Mouse (Mus musculus): Measurements from ENCODE around the gene Inpp5d. TPM values are rescaled to one million over a fixed set of nuclear protein-coding genes. Genes with fewer than 3 reads are reported as not detected.
A peak's percentile ranks its signal among the peaks of the same experiment; 100 is the strongest.
"Not testable (repeated sequence)": the region's sequence is repeated elsewhere in the genome, so short reads cannot be mapped to it uniquely, and the experiment has no call there.

Gene Inpp5d
- polyA plus RNA-seq, 1 experiment = 5.2 TPM

DNA sequence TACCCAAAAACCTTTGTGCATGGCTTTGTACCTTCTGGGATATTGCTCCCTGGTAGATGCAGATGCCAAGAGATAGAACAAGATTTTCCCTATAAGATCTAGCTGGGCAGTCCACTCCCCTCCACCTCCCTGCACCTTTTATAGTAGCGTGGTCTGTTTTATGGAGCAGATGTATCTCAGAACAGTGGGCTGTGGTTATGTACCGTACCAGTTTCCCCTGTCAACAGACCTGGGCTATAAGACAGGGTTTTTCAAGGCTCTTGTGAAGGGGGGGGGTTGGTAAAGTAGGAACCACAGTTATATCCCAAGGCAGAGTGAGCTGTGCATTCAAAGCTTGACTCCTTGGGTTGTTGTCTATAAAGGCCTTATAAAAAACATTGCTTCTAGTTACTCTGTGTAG lies 38.4 kb downstream of the Inpp5d start:
- H3K4me1 ChIP-seq (ENCODE audit: control insufficient read depth, insufficient read depth, insufficient read length, low read length) = peaks cover 13% of the 10 kb centered on the region; the same call in 1 of the 2 replicates
- H3K27ac ChIP-seq (replicated peaks; ENCODE audit: low read depth, low read length) = peak overlapping the region; percentile 59
- no peak overlapping the region for H3K4me3 ChIP-seq (ENCODE audit: insufficient read depth, low read depth, low read length)

GRCm38 (mm10) chr1:87658937-87659617 lies 39.0 kb downstream of the Inpp5d start:
- peak overlapping the region; percentile 74 for H3K27ac ChIP-seq (replicated peaks; ENCODE audit: low read depth, low read length)
- no peak overlapping the region for H3K4me3 ChIP-seq (ENCODE audit: insufficient read depth, low read depth, low read length)
- H3K4me1 ChIP-seq (ENCODE audit: control insufficient read depth, insufficient read depth, insufficient read length, low read length) = peaks cover 13% of the 10 kb centered on the region; the same call in 1 of the 2 replicates

- Histone ChIP-seq H3K27ac (replicated peaks; ENCODE audit: low read depth, low read length) (no peak overlapping the region; the same call in 1 of the 2 replicates), H3K4me1 (ENCODE audit: control insufficient read depth, insufficient read depth, insufficient read length, low read length) (peaks cover 13% of the 10 kb centered on the region; the same call in 1 of the 2 replicates), H3K4me3 (ENCODE audit: insufficient read depth, low read depth, low read length) (no peak overlapping the region)
Measured at GRCm38 (mm10) chr1:87659618-87659960, 39.5 kb downstream of the Inpp5d start.

GRCm38 (mm10) chr1:87660740-87661139 lies 40.6 kb downstream of the Inpp5d start:
- Histone ChIP-seq H3K27ac (replicated peaks; ENCODE audit: low read depth, low read length) (no peak overlapping the region), H3K4me1 (ENCODE audit: control insufficient read depth, insufficient read depth, insufficient read length, low read length) (peaks cover 13% of the 10 kb centered on the region; the same call in 1 of the 2 replicates), H3K4me3 (ENCODE audit: insufficient read depth, low read depth, low read length) (no peak overlapping the region)

DNA sequence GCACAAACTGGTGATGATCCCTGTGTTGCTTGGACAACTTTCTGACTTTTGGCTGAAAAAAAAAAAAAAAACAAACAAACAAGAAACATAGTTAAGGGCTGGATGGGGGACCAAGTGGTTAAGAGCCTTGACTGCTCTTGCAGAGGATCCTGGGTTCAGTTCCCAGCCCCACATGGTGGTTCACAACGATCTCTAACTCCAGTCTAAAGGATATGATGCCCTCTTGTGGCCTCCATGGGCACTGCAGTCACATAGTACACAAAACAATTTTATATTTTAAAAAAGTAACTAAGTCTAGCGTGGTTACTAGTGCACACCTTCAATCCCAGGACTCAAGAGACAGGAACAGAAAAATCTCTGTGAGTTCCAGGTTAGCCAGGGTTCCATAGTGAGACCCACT lies 43.9 kb downstream of the Inpp5d start:
- H3K4me3 ChIP-seq (ENCODE audit: insufficient read depth, low read depth, low read length) = no peak overlapping the region
- peaks cover 7% of the 10 kb centered on the region; the same call in 1 of the 2 replicates for H3K4me1 ChIP-seq (ENCODE audit: control insufficient read depth, insufficient read depth, insufficient read length, low read length)
- no peak overlapping the region for H3K27ac ChIP-seq (replicated peaks; ENCODE audit: low read depth, low read length)

DNA sequence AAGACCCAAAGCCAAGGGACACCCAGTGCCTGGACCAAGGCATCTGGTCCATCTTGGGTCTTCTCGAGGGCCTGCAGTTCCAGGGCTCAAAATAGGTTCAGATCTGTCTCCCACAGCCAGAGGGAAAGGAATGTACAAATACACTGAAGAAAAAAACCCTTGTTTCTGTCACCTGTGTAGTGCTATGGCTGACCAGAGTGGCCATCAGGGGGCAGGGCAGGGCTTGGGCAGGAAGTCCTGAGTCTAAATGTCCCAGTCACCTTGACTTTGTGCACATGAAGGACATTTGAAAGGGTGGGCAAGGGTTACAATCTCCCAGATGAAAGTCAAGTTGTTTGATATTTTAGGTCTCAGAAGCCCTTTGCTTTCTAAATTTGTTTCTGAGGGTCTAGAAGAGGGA lies 46.9 kb downstream of the Inpp5d start:
- Histone ChIP-seq H3K27ac (replicated peaks; ENCODE audit: low read depth, low read length) (no peak overlapping the region), H3K4me3 (ENCODE audit: insufficient read depth, low read depth, low read length) (no peak overlapping the region), H3K4me1 (ENCODE audit: control insufficient read depth, insufficient read depth, insufficient read length, low read length) (no peaks in the 10 kb centered on the region)

DNA sequence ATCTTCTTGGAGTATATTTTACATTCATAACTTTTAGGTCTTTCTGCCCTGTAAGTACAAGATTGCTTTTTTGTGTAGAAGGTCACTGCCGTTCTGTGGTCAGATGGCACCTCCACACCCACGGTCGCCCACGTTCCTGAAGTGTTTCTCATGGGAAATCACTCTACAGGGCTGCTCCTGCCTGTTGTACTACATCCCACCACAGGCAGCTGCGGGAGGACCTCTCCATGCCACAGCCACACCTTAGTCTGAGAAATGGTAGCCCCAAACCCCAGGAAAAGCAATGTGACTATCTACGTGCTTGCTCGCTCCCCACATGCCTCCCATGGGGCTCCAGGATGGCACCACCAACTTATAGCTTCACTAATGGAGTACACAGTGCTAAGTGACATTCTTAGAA lies 48.2 kb downstream of the Inpp5d start:
- no peaks in the 10 kb centered on the region for H3K4me1 ChIP-seq (ENCODE audit: control insufficient read depth, insufficient read depth, insufficient read length, low read length)

GRCm38 (mm10) chr1:87671483-87671882 lies 51.4 kb downstream of the Inpp5d start:
- no peak overlapping the region for H3K4me3 ChIP-seq (ENCODE audit: insufficient read depth, low read depth, low read length)
- H3K4me1 ChIP-seq (ENCODE audit: control insufficient read depth, insufficient read depth, insufficient read length, low read length) = no peaks in the 10 kb centered on the region
- H3K27ac ChIP-seq (replicated peaks; ENCODE audit: low read depth, low read length) = no peak overlapping the region

More for the DNA sequence above, 48.2 kb downstream of the Inpp5d start:
- Histone ChIP-seq H3K4me3 (ENCODE audit: insufficient read depth, low read depth, low read length) (no peak overlapping the region), H3K27ac (replicated peaks; ENCODE audit: low read depth, low read length) (no peak overlapping the region)

DNA sequence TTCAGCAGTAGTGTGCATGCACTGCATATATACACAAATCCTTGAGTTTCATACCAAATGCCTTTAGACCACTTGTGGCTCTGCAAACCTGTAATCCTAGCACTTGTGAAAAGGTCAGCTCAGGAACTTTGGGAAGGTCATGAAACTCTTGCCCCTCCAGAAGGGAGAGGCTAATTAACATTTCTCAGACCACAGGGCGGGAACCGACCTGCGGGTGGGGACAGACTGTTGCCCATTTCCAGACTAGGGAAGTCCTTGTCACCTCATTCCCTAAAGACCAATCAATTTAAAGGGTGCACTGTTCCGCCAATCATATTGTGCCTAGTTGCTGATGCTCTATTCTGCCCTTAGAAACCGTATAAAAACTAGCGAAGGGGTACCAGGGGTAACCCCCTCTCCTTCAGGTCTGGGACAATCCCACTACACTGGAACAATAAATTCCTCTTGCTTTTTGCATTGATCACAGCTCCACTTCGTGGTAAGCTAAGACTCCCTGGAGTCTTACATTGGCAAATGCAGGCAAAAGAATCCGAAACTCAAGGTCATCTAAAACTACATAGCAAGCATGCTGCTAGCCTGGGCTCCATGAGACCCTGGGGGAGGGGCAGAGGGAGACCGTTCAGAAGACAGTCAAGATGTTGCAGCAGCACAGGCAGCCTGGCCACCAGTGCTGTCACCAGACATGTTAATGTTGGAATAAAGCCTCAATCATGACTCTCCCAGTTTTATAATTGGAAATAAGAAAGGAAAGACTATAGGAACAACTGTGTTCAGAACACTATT lies 53.9 kb downstream of the Inpp5d start:
- Histone ChIP-seq H3K4me3 (ENCODE audit: insufficient read depth, low read depth, low read length) (no peak overlapping the region), H3K27ac (replicated peaks; ENCODE audit: low read depth, low read length) (no peak overlapping the region), H3K4me1 (ENCODE audit: control insufficient read depth, insufficient read depth, insufficient read length, low read length) (no peaks in the 10 kb centered on the region)

DNA sequence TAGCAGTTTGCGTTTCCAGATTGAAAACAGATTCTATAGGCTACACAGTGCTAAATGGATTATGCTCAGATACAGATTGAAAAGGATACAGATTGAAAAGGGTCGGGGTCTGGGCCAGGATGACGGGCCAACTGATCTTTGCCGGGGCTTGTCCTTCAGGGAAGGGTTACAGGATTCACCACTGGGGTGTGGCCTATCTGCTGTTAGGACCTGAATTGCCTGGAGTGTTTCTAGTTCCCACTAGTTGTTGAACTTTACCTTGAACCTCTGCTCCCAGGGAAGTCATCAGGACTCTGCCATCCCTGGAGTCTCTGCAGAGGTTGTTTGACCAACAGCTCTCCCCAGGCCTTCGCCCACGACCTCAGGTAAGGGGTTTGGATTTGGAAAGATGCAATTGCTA lies 55.9 kb downstream of the Inpp5d start:
- Histone ChIP-seq H3K4me3 (ENCODE audit: insufficient read depth, low read depth, low read length) (no peak overlapping the region), H3K4me1 (ENCODE audit: control insufficient read depth, insufficient read depth, insufficient read length, low read length) (no peaks in the 10 kb centered on the region), H3K27ac (replicated peaks; ENCODE audit: low read depth, low read length) (no peak overlapping the region)

- Histone ChIP-seq H3K4me1 (ENCODE audit: control insufficient read depth, insufficient read depth, insufficient read length, low read length) (no peaks in the 10 kb centered on the region), H3K4me3 (ENCODE audit: insufficient read depth, low read depth, low read length) (no peak overlapping the region), H3K27ac (replicated peaks; ENCODE audit: low read depth, low read length) (no peak overlapping the region)
Measured at GRCm38 (mm10) chr1:87679089-87679488, 59.0 kb downstream of the Inpp5d start.

DNA sequence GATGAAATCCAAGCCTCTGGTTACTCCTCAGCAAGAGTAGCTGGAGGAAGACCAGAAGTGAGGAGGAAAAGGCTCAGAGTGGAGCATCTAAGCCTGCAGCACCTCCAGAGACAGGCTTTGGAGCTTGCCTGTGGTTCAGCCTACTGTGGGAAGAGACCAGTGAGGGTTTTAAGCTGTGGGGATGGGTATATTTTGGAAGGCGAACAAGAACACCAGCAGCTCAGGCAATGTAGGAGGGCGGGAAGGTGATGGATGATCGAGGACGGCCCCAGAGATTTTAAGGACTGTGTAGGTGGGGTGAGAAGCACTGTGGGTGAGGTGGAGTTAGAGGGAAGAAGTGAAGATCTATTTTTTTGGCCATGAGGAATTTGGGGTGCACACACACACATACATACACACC lies 60.8 kb downstream of the Inpp5d start:
- H3K4me1 ChIP-seq (ENCODE audit: control insufficient read depth, insufficient read depth, insufficient read length, low read length) = no peaks in the 10 kb centered on the region
- no peak overlapping the region for H3K4me3 ChIP-seq (ENCODE audit: insufficient read depth, low read depth, low read length)

GRCm38 (mm10) chr1:87682473-87682872 lies 62.4 kb downstream of the Inpp5d start:
- H3K4me1 ChIP-seq (ENCODE audit: control insufficient read depth, insufficient read depth, insufficient read length, low read length); H3K27ac ChIP-seq (replicated peaks; ENCODE audit: low read depth, low read length); H3K4me3 ChIP-seq (ENCODE audit: insufficient read depth, low read depth, low read length): not testable (repeated sequence)

More for the DNA sequence above, 60.8 kb downstream of the Inpp5d start:
- H3K27ac ChIP-seq (replicated peaks; ENCODE audit: low read depth, low read length) = no peak overlapping the region

DNA sequence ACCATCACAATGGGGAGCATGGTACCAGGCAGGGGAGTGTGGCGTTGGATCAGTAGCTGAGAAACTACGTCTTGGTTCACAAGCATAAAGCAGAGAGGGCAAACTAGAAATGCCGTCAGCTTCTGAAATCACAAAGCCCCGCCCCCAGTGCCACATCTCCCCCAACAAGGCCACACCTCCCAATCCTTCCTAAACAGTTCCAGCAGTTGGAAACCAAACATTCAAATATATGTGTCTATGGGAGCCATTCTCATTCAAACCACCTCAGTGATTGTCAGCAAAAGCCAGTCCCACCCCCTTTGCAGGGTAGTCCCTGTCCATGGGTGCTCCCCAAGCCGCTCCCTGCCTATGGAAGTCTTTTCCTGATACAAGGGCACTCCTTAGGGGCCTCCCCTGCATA lies 64.0 kb downstream of the Inpp5d start:
- Histone ChIP-seq H3K27ac (replicated peaks; ENCODE audit: low read depth, low read length) (no peak overlapping the region), H3K4me1 (ENCODE audit: control insufficient read depth, insufficient read depth, insufficient read length, low read length) (no peaks in the 10 kb centered on the region), H3K4me3 (ENCODE audit: insufficient read depth, low read depth, low read length) (no peak overlapping the region)

DNA sequence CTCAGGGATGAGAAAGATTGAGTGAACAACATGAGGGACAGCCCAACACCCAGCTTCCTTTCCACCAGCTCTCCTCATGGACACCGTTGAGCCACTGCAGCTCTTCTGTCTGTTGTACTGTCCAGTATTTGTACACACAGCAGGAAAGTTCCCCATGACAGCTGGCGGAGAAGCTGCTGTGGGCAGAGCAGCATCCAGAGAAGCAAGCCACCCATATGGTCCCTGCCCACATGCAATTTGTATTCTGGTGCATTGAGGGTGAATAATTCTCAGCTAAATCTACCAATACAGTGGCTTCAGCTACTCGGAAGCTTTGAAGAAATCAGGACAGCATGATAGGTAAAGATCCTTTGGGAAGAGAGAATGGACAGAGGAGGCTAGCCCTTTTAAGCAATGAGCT lies 64.7 kb downstream of the Inpp5d start:
- Histone ChIP-seq H3K4me3 (ENCODE audit: insufficient read depth, low read depth, low read length) (no peak overlapping the region), H3K27ac (replicated peaks; ENCODE audit: low read depth, low read length) (no peak overlapping the region), H3K4me1 (ENCODE audit: control insufficient read depth, insufficient read depth, insufficient read length, low read length) (no peaks in the 10 kb centered on the region)

DNA sequence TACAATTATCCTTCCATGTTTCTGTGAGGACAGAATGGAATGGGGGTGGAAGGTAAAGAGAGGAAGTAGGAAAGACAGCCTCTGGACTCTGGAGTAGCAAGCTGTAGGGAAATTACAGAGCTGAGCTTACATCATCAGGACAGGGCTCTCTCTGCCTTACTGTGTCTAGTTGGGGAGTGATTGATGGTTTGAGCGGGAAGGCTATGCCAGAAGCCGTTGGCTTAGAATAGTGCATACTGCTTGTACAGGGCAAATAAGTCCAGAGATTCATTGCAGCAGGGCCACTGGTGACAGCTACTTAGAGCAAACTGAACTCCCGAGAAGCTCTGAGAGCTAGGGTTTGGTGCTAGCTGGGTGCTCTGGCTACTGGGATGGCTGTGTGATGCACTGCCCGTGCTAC lies 66.2 kb downstream of the Inpp5d start:
- no peaks in the 10 kb centered on the region for H3K4me1 ChIP-seq (ENCODE audit: control insufficient read depth, insufficient read depth, insufficient read length, low read length)
- no peak overlapping the region for H3K4me3 ChIP-seq (ENCODE audit: insufficient read depth, low read depth, low read length)
- H3K27ac ChIP-seq (replicated peaks; ENCODE audit: low read depth, low read length) = no peak overlapping the region
